Mouse (Mus musculus) megakaryocyte, embryonic 14.5 days (primary cell): Measurements from ENCODE around the gene Chid1.

ENCODE experiments used
- FLI1 ChIP-seq: IDR thresholded peaks from 2 replicates; pipeline ENCODE4 v1.6.1; 2012; ENCODE audit warnings: low read length, inconsistent platforms, mixed read lengths
- GATA1 ChIP-seq: IDR thresholded peaks from 3 replicates; pipeline ENCODE4 v1.6.1; 2012; ENCODE audit warnings: mixed read lengths, low read length, inconsistent platforms, borderline replicate concordance

GRCm38 (mm10) chr7:141495379-141495778 lies 44.3 kb downstream of the Chid1 start:
- no peak for TF ChIP-seq GATA1
- no peak for TF ChIP-seq FLI1
